Mouse (Mus musculus) heart, embryonic 11.5 days (tissue): ENCODE data around the gene Gm21972. TPM values are rescaled to one million over a fixed set of nuclear protein-coding genes. Genes with fewer than 3 reads are reported as not detected.

Experiments
- ATAC-seq: fragments of 200-750 bp; cut with Nextera tagmentation; replicated peaks from 2 replicates; pipeline ENCODE4 v1.8.0; 2017; ENCODE audit warnings: moderate library complexity; ENCODE audit not compliant: insufficient number of reproducible peaks, low FRiP score, low TSS enrichment
- H3K27ac ChIP-seq: fragments of 300-500 bp; sonication (generic); 2 replicates; pipeline ENCODE4 v1.5.1; 2014; ENCODE audit warnings: mild to moderate bottlenecking, low read depth, low read length
- H3K27me3 ChIP-seq: fragments of 300-500 bp; sonication (generic); 2 replicates; pipeline ENCODE4 v1.6.1; 2014; ENCODE audit warnings: mild to moderate bottlenecking, low read length, mixed read lengths; ENCODE audit not compliant: control insufficient read depth, insufficient read depth
- H3K36me3 ChIP-seq: fragments of 300-500 bp; sonication (generic); 2 replicates; pipeline ENCODE4 v1.6.1; 2014; ENCODE audit warnings: mild to moderate bottlenecking, low read length, moderate library complexity, mixed read lengths; ENCODE audit not compliant: control insufficient read depth, insufficient read depth
- H3K4me1 ChIP-seq: fragments of 300-500 bp; sonication (generic); 2 replicates; pipeline ENCODE4 v1.6.1; 2014; ENCODE audit warnings: low read length; ENCODE audit not compliant: control insufficient read depth, insufficient read depth
- H3K4me2 ChIP-seq: fragments of 300-500 bp; sonication (generic); 2 replicates; pipeline ENCODE4 v1.6.1; 2014; ENCODE audit warnings: mild to moderate bottlenecking, moderate library complexity
- H3K4me3 ChIP-seq: fragments of 300-500 bp; sonication (generic); 2 replicates; pipeline ENCODE4 v1.5.1; 2014; ENCODE audit warnings: low read depth, low read length
- H3K9ac ChIP-seq: fragments of 300-500 bp; sonication (generic); 2 replicates; pipeline ENCODE4 v1.6.1; 2014; ENCODE audit warnings: mild to moderate bottlenecking, low read depth, low read length, moderate library complexity
- H3K9me3 ChIP-seq: fragments of 300-500 bp; sonication (generic); replicated peaks from 2 replicates; pipeline ENCODE4 v1.6.1; 2016; ENCODE audit warnings: low read length; ENCODE audit not compliant: control insufficient read depth
- WGBS: fragments of 180-500 bp; shearing (Covaris S2); extraction: QIAGEN DNeasy Blood & Tissue Kit; methylation state at CpG from one replicate; pipeline ENCODE4 v1.1.7; 2014; ENCODE audit not compliant: insufficient replicate concordance; 5-methylcytosine and 5-hydroxymethylcytosine counted together
- polyA plus RNA-seq: library from polyadenylated mRNA; unstranded; fragments of >200 nt; fragmentation: Nextera tagmentation; extraction: Ambion mirVana; gene quantifications from 2 replicates; pipeline ENCODE4 v1.2.1, GENCODE M21; 2014

Gm21972 gene
- polyA plus RNA-seq, 1 experiment from 2014 or later = not detected

DNA sequence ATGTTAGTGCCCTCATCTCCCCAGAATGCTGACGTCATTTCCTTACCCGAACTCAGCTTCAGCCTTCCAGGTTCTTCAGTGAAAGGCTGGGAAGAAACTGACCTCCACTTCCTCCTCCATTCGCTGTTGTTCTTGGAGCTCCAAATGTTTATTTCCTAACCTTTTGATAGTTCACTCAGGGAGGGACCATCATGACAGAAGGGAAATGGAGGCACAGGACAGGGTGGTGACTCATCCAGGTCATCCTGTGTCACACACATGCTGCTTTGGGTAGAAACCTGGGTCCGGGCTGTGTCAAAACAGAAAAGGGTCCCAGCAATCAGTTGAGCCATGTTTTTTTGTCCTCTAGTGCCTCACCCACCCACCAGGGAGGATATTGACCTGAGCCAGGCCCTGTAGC, 9.7 kb downstream of the Gm21972 start:
- Histone ChIP-seq H3K4me2 (no peak overlapping the region), H3K9ac (no peak overlapping the region), H3K4me3 (no peak overlapping the region), H3K27me3 (no peaks in the 10 kb centered on the region), H3K4me1 (no peaks in the 10 kb centered on the region), H3K36me3 (peaks cover 4% of the 10 kb centered on the region; the same call in 1 of the 2 replicates), H3K27ac (no peak overlapping the region), H3K9me3 (no peaks in the 10 kb centered on the region)
- ATAC-seq = peak; percentile 42; the same call in 1 of the 2 replicates
- 64% methylated on average over 4 of the region's 4 CpGs for WGBS

DNA sequence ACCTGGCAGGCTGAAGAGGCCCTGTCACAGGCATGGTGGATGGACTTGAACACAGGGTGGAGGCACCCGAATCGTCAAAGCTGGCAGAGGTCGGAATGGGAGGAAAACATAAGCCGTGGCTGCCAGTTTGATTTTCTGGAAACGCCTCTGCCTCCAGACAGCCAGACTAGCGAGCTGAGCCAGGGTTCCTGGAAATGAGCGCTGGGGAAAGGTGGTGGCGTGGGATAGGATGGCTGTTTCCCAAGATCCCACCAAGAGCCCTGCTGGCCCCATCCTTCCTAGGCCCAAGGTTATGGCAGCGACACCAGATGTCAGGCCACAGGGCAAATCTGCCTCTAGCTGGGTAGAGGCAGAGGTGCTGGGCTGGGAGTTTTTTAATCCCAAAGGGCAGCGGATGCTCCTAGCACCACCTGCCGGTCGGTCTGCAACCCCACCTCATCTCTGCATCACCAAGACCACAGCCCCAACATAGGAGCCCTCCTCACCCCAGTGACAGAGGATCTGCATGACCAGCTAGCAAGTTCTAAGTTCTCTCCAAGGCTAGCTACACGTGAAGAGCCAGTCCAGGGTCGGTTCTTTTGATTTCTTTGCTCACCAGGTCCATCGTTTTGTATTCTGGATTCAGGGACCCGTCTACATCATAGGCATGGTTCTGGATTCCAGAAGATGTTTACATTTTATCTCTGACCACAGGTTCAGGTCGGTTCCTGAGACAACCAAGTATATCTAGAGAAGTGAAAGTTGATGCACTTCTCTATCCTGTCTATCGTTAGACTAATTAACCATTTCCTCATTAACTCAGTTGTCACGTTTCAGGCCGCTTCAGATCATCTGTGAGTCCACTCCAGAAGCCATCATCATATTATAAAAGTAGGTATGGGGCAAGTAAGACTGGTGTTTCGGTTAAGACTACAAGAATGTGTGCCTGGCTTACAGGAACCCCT, 10.8 kb downstream of the Gm21972 start:
- Histone ChIP-seq H3K27ac (no peak overlapping the region), H3K4me2 (no peak overlapping the region), H3K9ac (no peak overlapping the region), H3K36me3 (no peaks in the 10 kb centered on the region; the same call in 1 of the 2 replicates), H3K4me1 (no peaks in the 10 kb centered on the region), H3K9me3 (no peaks in the 10 kb centered on the region), H3K27me3 (no peaks in the 10 kb centered on the region), H3K4me3 (no peak overlapping the region)
- 75% methylated on average over 21 of the region's 21 CpGs for WGBS
- ATAC-seq = no peak

DNA sequence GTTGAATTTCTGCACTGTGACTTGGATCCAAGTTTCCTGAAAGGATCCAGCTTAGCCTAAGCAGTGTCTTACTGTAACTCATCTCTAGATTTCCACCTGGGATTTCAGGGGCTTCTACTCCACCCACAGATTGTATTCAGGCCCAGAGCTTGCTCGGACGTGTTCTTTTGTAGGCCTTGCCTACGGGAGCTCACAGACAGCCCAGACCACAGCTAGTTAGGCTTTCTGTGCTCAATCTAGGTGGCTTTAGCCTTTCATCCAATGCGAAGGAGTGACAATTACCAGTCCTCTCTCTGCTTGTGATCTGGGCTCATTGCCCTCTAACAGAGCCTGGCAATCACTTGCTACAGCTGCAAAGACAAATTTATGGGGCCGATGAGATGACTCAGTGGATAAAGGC, 12.9 kb downstream of the Gm21972 start:
- H3K9me3 ChIP-seq = no peaks in the 10 kb centered on the region
- no peak overlapping the region for H3K27ac ChIP-seq
- H3K4me2 ChIP-seq = no peak overlapping the region
- H3K4me3 ChIP-seq = no peak overlapping the region
- H3K27me3 ChIP-seq = no peaks in the 10 kb centered on the region
- 0 out of 2 replicates have a peak, but pooled peaks cover 2% of the 10 kb centered on the region for H3K4me1 ChIP-seq
- H3K36me3 ChIP-seq = no peaks in the 10 kb centered on the region; the same call in 1 of the 2 replicates
- H3K9ac ChIP-seq = no peak overlapping the region
- 81% methylated on average over 5 of the region's 5 CpGs for WGBS
- no peak for ATAC-seq

DNA sequence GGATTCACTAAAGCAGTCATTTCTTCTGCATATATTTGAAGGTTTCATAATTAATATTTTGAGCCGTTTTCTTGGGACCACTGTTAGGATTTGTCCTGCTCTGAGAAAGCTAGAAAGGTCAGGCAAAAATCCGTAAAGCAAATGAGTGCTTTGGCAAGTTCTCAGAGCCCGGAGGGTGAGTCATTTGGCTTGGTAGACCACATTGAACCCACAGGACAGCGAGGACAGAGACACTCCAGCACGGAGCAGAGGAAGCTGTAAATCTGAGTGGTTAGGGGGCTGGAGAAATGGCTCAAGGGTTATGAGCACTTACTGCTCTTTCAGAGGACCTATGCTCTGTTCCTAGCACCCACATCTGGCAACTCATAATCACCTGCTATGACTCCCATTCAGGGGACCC, 14.1 kb downstream of the Gm21972 start:
- no peaks in the 10 kb centered on the region for H3K27me3 ChIP-seq
- no peaks in the 10 kb centered on the region for H3K9me3 ChIP-seq
- WGBS = 69% methylated on average over 5 of the region's 5 CpGs
- no peaks in the 10 kb centered on the region for H3K36me3 ChIP-seq
- H3K4me2 ChIP-seq = no peak overlapping the region
- H3K4me1 ChIP-seq = 0 out of 2 replicates have a peak, but pooled peaks cover 2% of the 10 kb centered on the region
- no peak overlapping the region for H3K9ac ChIP-seq
- no peak for ATAC-seq
- H3K4me3 ChIP-seq = no peak overlapping the region
- no peak overlapping the region for H3K27ac ChIP-seq

DNA sequence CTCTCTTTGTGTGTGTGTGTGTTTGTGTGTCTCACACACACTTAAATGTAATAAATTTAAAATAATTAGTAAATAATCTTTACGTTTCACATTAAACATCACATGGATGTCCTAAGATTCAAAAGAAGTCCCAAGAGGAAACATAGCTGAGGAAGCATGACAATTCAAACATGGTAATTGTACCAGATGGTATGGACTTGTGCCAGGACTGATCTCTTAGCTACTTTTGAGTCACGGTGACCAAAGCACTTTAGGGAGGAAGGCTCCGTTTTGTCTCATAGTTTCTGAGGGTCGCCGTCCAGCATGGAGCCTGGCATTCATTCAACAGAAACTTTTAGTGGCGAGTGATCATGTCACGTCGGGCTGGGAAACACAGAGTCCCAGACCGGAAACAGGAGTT, 14.7 kb downstream of the Gm21972 start:
- no peak for ATAC-seq
- WGBS = 79% methylated on average over 9 of the region's 9 CpGs

DNA sequence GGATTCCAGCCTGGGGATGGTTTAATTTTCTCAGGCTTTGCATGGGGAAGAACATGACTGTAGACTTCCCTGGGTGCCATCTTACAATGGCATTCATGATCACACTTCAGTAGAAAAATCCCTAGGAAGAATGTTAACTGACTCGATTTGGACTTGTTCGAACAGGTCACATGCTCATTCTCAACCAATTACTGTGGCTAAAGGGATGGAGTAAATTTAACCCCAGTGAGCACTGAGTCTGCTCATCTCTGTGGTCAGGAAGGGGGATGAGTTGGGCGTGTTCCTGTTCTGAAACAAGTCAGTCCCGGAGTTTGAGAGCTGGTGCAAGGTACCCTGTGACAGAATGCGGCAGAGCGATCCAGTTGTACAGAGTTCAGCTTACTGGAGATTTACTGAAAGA, 17.5 kb downstream of the Gm21972 start:
- H3K36me3 ChIP-seq = no peaks in the 10 kb centered on the region
- no peak overlapping the region for H3K4me3 ChIP-seq
- H3K9ac ChIP-seq = no peak overlapping the region
- WGBS = 78% methylated on average over 6 of the region's 6 CpGs
- H3K27ac ChIP-seq = no peak overlapping the region
- H3K4me2 ChIP-seq = no peak overlapping the region
- H3K9me3 ChIP-seq = no peaks in the 10 kb centered on the region
- ATAC-seq = no peak
- no peaks in the 10 kb centered on the region for H3K27me3 ChIP-seq
- H3K4me1 ChIP-seq = peaks cover 2% of the 10 kb centered on the region; the same call in 1 of the 2 replicates

More for the DNA sequence above, 14.7 kb downstream of the Gm21972 start:
- H3K9ac ChIP-seq = no peak overlapping the region
- no peaks in the 10 kb centered on the region for H3K27me3 ChIP-seq
- 0 out of 2 replicates have a peak, but pooled peaks cover 2% of the 10 kb centered on the region for H3K4me1 ChIP-seq
- no peak overlapping the region for H3K4me3 ChIP-seq
- no peaks in the 10 kb centered on the region for H3K36me3 ChIP-seq
- no peak overlapping the region for H3K4me2 ChIP-seq
- no peak overlapping the region for H3K27ac ChIP-seq
- no peaks in the 10 kb centered on the region for H3K9me3 ChIP-seq

DNA sequence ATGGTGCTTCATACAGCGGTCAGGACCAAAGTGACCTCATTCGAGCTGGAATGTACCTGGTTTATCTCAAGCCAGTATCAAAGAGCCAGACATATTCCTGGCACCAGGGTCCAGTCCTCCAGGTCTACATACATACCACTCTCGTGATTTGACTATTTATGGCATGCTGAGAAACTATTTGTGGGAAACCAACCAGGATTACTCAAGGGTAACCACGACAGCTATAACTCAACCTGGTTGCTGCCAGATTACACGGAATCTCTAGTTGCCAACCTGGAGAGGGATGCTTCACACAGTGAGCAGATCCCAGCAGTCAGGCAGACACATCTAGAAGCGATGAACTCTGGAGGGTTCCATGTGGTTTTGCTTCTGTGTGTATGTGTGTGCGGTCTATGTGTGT, 17.9 kb downstream of the Gm21972 start:
- Histone ChIP-seq H3K27me3 (no peaks in the 10 kb centered on the region), H3K9me3 (no peaks in the 10 kb centered on the region), H3K27ac (no peak overlapping the region), H3K9ac (no peak overlapping the region), H3K4me1 (peaks cover 2% of the 10 kb centered on the region; the same call in 1 of the 2 replicates), H3K36me3 (no peaks in the 10 kb centered on the region), H3K4me3 (no peak overlapping the region), H3K4me2 (no peak overlapping the region)
- no peak for ATAC-seq
- 67% methylated on average over 7 of the region's 7 CpGs for WGBS

DNA sequence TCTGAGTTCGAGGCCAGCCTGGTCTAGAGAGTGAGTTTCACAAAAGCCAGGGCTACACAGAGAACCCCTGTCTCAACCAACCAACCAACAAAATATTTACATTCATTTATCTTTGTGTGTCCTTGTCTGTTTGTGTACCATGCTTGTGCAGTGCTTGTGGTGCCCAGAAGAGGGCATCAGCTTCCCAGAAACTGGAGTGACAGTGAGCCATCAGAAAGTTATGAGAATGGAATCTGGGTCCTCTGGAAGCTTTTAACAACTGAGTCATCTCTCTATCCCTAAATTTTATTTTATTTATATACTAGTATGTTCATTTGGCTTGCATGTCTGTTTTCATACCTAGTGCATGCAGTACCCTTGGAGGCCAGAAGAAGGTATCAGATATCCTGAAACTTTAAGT, 19.2 kb downstream of the Gm21972 start:
- no peaks in the 10 kb centered on the region for H3K36me3 ChIP-seq
- no peaks in the 10 kb centered on the region for H3K27me3 ChIP-seq
- H3K4me2 ChIP-seq = no peak overlapping the region
- H3K9ac ChIP-seq = no peak overlapping the region
- H3K4me1 ChIP-seq = peaks cover 2% of the 10 kb centered on the region; the same call in 1 of the 2 replicates
- no peak overlapping the region for H3K4me3 ChIP-seq
- no peak for ATAC-seq
- WGBS = 72% methylated on average over 1 of the region's 1 CpGs
- H3K9me3 ChIP-seq = no peaks in the 10 kb centered on the region
- H3K27ac ChIP-seq = no peak overlapping the region
